Mouse (Mus musculus): ENCODE measurements around the gene Rps28. TPM values are rescaled to one million over a fixed set of nuclear protein-coding genes. Genes with fewer than 3 reads are reported as not detected.
A peak's percentile ranks its signal among the peaks of the same experiment; 100 is the strongest.
"Not testable (repeated sequence)": the region's sequence is repeated elsewhere in the genome, so short reads cannot be mapped to it uniquely, and the experiment has no call there.

Gene Rps28
- polyA plus RNA-seq (2012; ENCODE audit: insufficient read depth, insufficient read length, missing spikeins), result 587 and 667 TPM in 2 replicates

GRCm38 (mm10) chr17:33824084-33824996, at the start of gene Rps28, which contains the start of gene Ndufa7:
TSS of gene Rps28 (minus strand) at chr17:33824562.
TSS of gene Ndufa7 (plus strand) at chr17:33824572.
- peak within 1 kb of the TSS; percentile 85 for H3K4me3 ChIP-seq (ENCODE audit: insufficient read depth, low read depth, low read length)
- H3K27ac ChIP-seq (replicated peaks; ENCODE audit: low read depth, low read length), result peak within 1 kb of the TSS; percentile 98
- H3K4me1 ChIP-seq (ENCODE audit: control insufficient read depth, insufficient read depth, insufficient read length, low read length), result peaks cover 11% of the 10 kb centered on the region

- H3K4me1 ChIP-seq (ENCODE audit: control insufficient read depth, insufficient read depth, insufficient read length, low read length); H3K27ac ChIP-seq (replicated peaks; ENCODE audit: low read depth, low read length); H3K4me3 ChIP-seq (ENCODE audit: insufficient read depth, low read depth, low read length): not testable (repeated sequence)
Measured at GRCm38 (mm10) chr17:33873537-33873936, 49.2 kb upstream of the Rps28 start, which contains the start of gene Gm7029. TSS of gene Gm7029 (plus strand) at chr17:33873837.

- no peaks in the 10 kb centered on the region for H3K4me1 ChIP-seq (ENCODE audit: control insufficient read depth, insufficient read depth, insufficient read length, low read length)
- 0 out of 2 replicates have a peak overlapping the region, but pooled peaks have one; percentile 27 for H3K4me3 ChIP-seq (ENCODE audit: insufficient read depth, low read depth, low read length)
- no peak overlapping the region for H3K27ac ChIP-seq (replicated peaks; ENCODE audit: low read depth, low read length)
Measured at GRCm38 (mm10) chr17:33865330-33866030, 41.1 kb upstream of the Rps28 start.

DNA sequence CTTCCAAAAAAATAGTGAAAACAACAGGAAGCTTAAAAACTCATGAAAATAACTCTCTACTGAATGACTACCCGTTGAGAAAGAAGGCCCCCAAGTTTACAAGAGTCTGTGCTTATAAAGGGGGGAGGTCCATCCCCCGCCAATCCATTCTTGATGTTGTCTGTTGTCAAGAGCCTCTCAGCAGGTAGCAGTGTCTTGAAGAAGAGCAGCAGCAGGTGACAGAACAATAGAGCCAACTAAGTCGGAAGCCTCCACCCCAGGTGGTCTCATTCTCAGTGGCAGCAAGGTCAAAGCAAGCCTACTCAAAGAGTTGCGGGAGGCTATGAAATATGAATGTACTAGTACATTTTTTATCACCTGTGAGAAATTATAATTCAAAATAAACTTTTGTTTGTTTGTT, 33.5 kb upstream of the Rps28 start:
- Histone ChIP-seq H3K27ac (replicated peaks; ENCODE audit: low read depth, low read length) (no peak overlapping the region), H3K4me3 (ENCODE audit: insufficient read depth, low read depth, low read length) (no peak overlapping the region), H3K4me1 (ENCODE audit: control insufficient read depth, insufficient read depth, insufficient read length, low read length) (no peaks in the 10 kb centered on the region)

DNA sequence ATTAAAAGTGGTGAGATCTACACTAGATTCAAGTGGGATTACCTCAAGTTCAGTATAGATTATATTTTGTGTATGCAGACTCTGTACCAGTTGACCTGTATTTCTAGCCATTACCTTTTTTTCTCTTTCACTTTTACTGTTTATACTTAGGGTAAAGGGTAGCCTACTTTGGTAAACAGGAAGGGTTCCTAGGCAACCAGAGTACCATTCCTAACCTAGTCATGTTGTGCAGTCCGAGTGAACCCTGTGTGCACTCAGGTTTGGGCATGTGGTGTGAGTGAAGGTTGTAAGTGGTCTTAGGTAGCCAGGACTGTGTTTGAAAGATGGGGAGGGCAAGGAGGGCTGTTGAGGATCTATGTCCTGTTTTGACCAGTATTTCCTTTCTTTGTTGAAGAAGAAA, 27.0 kb upstream of the Rps28 start:
- Histone ChIP-seq H3K27ac (replicated peaks; ENCODE audit: low read depth, low read length) (no peak overlapping the region), H3K4me1 (ENCODE audit: control insufficient read depth, insufficient read depth, insufficient read length, low read length) (no peaks in the 10 kb centered on the region), H3K4me3 (ENCODE audit: insufficient read depth, low read depth, low read length) (no peak overlapping the region)

DNA sequence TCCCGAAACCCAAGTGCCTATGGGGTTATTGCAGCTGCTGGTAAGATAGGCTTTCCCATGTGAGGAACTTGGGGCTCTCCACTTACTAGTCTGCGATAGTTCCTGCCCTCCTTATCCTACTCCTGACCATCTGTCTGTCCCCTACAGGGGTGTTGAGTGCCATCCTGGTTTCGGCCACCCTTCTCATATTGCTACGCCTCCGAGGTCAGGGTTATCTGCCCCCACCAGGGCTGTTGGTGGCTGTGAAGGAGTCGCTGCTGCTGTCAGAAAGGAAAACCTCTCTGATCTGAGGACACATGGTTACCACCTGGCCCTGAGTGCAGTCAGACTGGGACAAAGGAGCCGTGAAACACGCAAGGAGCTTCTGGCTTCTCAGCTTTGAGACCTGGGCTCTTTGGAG, 23.8 kb upstream of the Rps28 start:
- H3K27ac ChIP-seq (replicated peaks; ENCODE audit: low read depth, low read length), result no peak overlapping the region
- no peak overlapping the region for H3K4me3 ChIP-seq (ENCODE audit: insufficient read depth, low read depth, low read length)
- H3K4me1 ChIP-seq (ENCODE audit: control insufficient read depth, insufficient read depth, insufficient read length, low read length), result no peaks in the 10 kb centered on the region; the same call in 1 of the 2 replicates

DNA sequence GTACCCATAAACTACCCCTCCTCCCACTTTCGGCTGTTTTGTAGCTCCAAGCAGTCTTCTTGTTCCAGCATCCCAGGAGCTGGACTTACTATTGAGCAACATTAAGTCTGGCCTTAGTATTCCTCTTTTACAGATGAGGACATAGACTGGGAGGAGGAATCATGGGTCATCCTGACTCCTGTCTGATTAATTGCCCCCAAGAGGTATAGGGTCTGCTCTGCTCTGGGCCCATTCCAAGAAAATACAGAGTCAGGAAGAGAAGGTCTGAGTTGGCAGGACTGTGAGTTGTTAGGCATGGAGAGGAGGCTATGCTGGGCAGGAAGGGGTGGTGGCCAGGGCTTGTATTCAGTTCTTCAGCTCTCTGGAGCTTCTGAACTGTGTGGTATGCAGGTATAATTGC, 19.8 kb upstream of the Rps28 start:
- H3K4me1 ChIP-seq (ENCODE audit: control insufficient read depth, insufficient read depth, insufficient read length, low read length), result no peaks in the 10 kb centered on the region; the same call in 1 of the 2 replicates
- no peak overlapping the region for H3K4me3 ChIP-seq (ENCODE audit: insufficient read depth, low read depth, low read length)
- H3K27ac ChIP-seq (replicated peaks; ENCODE audit: low read depth, low read length), result no peak overlapping the region

- H3K4me3 ChIP-seq (ENCODE audit: insufficient read depth, low read depth, low read length), result peak within 1 kb of the TSS; percentile 90
- H3K27ac ChIP-seq (replicated peaks; ENCODE audit: low read depth, low read length), result peak within 1 kb of the TSS; percentile 15; the same call in 1 of the 2 replicates
- H3K4me1 ChIP-seq (ENCODE audit: control insufficient read depth, insufficient read depth, insufficient read length, low read length), result no peaks in the 10 kb centered on the region; the same call in 1 of the 2 replicates
Measured at GRCm38 (mm10) chr17:33842966-33843795, 18.8 kb upstream of the Rps28 start, which contains the start of gene Cd320. TSS of gene Cd320 (plus strand) at chr17:33843091.

DNA sequence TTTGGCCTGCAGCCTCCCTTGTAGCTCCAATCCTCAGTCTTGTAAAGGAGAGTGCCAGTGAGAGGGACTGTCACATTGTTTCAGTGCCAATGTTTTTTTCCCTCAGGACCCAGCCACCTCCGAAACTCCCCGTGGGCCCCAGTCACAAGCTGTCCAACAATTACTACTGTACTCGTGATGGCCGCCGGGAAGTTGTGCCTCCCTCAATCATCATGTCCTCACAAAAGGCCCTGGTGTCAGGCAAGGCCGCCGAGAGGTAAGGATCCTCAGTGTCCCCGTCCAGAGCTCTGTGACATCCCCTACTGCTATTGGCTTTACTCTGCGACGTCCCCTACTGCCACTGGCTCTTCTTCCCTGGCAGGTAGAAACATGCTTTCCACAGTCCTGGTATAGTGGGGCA, 5.2 kb upstream of the Rps28 start:
- peaks cover 12% of the 10 kb centered on the region for H3K4me1 ChIP-seq (ENCODE audit: control insufficient read depth, insufficient read depth, insufficient read length, low read length)
- no peak overlapping the region for H3K4me3 ChIP-seq (ENCODE audit: insufficient read depth, low read depth, low read length)
- peak overlapping the region; percentile 73 for H3K27ac ChIP-seq (replicated peaks; ENCODE audit: low read depth, low read length)

GRCm38 (mm10) chr17:33828892-33829291, 4.5 kb upstream of the Rps28 start:
- no peak overlapping the region for H3K4me3 ChIP-seq (ENCODE audit: insufficient read depth, low read depth, low read length)
- peak overlapping the region; percentile 73 for H3K27ac ChIP-seq (replicated peaks; ENCODE audit: low read depth, low read length)
- peaks cover 12% of the 10 kb centered on the region for H3K4me1 ChIP-seq (ENCODE audit: control insufficient read depth, insufficient read depth, insufficient read length, low read length)

DNA sequence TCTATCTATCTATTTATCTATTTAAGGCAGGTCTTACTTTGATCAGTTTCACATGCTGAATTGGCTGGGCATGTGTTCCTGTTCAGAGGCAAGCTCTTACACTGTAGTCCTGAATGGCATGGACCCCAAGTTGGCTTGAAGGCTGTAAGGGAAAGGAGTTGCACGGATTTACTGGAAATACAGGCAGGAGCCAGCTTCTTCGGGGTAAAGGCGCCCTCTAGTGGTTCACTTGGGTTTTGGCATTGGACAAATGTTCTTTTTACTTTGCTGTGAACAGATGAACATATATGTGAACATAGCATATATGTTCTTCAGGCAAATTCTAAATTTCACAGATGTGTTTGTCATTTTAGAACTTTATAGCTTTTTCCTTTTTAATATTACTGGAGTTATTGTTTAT, 2.5 kb upstream of the Rps28 start:
- Histone ChIP-seq H3K27ac (replicated peaks; ENCODE audit: low read depth, low read length) (no peak overlapping the region), H3K4me3 (ENCODE audit: insufficient read depth, low read depth, low read length) (no peak overlapping the region), H3K4me1 (ENCODE audit: control insufficient read depth, insufficient read depth, insufficient read length, low read length) (peaks cover 15% of the 10 kb centered on the region)

DNA sequence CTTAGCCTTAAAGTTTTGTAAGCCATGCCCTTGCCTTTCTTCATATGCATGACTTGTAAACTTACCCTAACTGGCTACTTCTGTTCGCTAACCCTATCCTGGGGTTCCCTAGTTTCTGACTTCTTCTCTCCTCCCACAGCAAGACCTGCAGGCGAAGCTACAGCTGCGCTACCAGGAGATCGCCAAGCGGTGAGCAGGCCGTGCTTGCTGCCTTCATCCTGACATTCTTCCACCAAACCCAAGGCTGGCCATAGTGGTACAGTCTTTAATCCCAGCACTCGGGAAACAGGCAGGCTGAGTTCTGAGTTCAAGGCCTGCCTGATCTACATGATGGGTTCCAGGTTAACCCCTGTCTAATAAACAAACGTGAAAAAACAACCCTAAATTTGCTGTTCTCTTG, 1.1 kb upstream of the Rps28 start:
- H3K27ac ChIP-seq (replicated peaks; ENCODE audit: low read depth, low read length), result no peak overlapping the region
- peaks cover 15% of the 10 kb centered on the region for H3K4me1 ChIP-seq (ENCODE audit: control insufficient read depth, insufficient read depth, insufficient read length, low read length)

GRCm38 (mm10) chr17:33824997-33825330, 602 bp upstream of the Rps28 start:
- peaks cover 15% of the 10 kb centered on the region for H3K4me1 ChIP-seq (ENCODE audit: control insufficient read depth, insufficient read depth, insufficient read length, low read length)
- peak overlapping the region; percentile 98 for H3K27ac ChIP-seq (replicated peaks; ENCODE audit: low read depth, low read length)
- H3K4me3 ChIP-seq (ENCODE audit: insufficient read depth, low read depth, low read length), result peak overlapping the region; percentile 80

More for the DNA sequence above, 1.1 kb upstream of the Rps28 start:
- no peak overlapping the region; the same call in 1 of the 2 replicates for H3K4me3 ChIP-seq (ENCODE audit: insufficient read depth, low read depth, low read length)

DNA sequence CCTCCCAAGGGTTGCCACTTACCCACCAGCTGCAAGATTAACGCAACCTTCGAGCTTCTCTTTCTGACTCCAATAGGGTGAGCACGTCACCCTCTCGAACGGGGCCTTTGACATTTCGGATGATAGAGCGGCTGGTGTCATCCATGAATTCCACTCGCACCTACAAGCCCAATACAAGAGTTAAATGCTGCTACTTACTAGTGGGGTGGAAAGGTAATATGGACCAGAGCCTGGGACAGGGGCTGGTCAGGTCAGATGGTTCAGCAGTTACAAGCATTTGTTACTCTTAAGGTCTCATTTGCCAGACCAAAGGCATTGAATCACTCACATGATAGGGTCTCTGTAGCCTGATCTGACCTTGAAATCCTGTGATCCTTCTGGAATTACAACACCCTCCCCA, 1.2 kb downstream of the Rps28 start:
- peak overlapping the region; percentile 85 for H3K4me3 ChIP-seq (ENCODE audit: insufficient read depth, low read depth, low read length)
- H3K27ac ChIP-seq (replicated peaks; ENCODE audit: low read depth, low read length); H3K4me1 ChIP-seq (ENCODE audit: control insufficient read depth, insufficient read depth, insufficient read length, low read length): not testable (repeated sequence)
